Mouse (Mus musculus) left cerebral cortex, adult 2 months (tissue): ENCODE results near the gene Bcdin3d. TPM values are rescaled to one million over a fixed set of nuclear protein-coding genes. Genes with fewer than 3 reads are reported as not detected.

Source experiments
- DNase-seq, 2 experiments: peaks; one replicate each; pipeline ENCODE4 v3.0.0; 2021 to 2022; ENCODE audit warnings: low spot score in 2 of 2, mixed read lengths in 1 of 2; ENCODE audit errors: extremely low spot score in 1 of 2
- H3K27ac ChIP-seq: fragments of 200-600 bp; 2 replicates; pipeline ENCODE4 v1.8.1; 2022
- H3K4me3 ChIP-seq: fragments of 200-600 bp; 2 replicates; pipeline ENCODE4 v1.8.1; 2022
- CTCF ChIP-seq: fragments of 200-600 bp; IDR thresholded peaks from 2 replicates; pipeline ENCODE4 v1.8.1; 2022; ENCODE audit warnings: antibody characterized with exemption, mild to moderate bottlenecking, moderate library complexity
- intact Hi-C: fragments of 180-260 bp; cut with DNase I; formaldehyde crosslinking; loops from one replicate; pipeline ENCODE4 v1.15.1; 2025
- long read RNA-seq, 2 experiments: library from polyadenylated mRNA; stranded (forward); transcript quantifications; one replicate each; pipeline ENCODE4 v2.0.0; 2021; ENCODE audit warnings: borderline mapping rate in 2 of 2
- total RNA-seq, 2 experiments: library from RNA; stranded (reverse); gene quantifications; 2 replicates each; pipeline ENCODE4 v1.2.3; 2021

The Bcdin3d gene
- 1 to 10 TPM; 3.7 to 5.4 TPM for total RNA-seq
- long read RNA-seq, experiment 1, full-length matches to known transcripts, result 3 of 3 reads
- long read RNA-seq, experiment 1, partial matches to known transcripts, result 0 of 3 reads
- long read RNA-seq, experiment 1, other reads (novel, unspliced or antisense), result 0 of 3 reads
- long read RNA-seq, experiment 2, full-length matches to known transcripts, result 4 of 4 reads
- long read RNA-seq, experiment 2, partial matches to known transcripts, result 0 of 4 reads
- long read RNA-seq, experiment 2, other reads (novel, unspliced or antisense), result 0 of 4 reads

GRCm38 (mm10) chr15:99474576-99474926 lies at the start of gene Bcdin3d:
Gene Bcdin3d (minus strand): TSS chr15:99474730.
- peak; percentile 85 to 87 for DNase-seq
- Histone ChIP-seq H3K27ac (peak within 1 kb of the TSS; percentile 90), H3K4me3 (peak within 1 kb of the TSS; percentile 91)
- peak; percentile 20; the same call in 1 of the 2 replicates for TF ChIP-seq CTCF
- intact Hi-C loops, result loop anchor here (5.0 kb wide), 1 partner anchor 157 kb away; no protein-coding TSS in a partner anchor

- intact Hi-C loops, result no loop called here
- no peak overlapping the region for H3K27ac ChIP-seq
- no peak overlapping the region for H3K4me3 ChIP-seq
- no peak for TF ChIP-seq CTCF
- DNase-seq, result no peak
Observed at GRCm38 (mm10) chr15:99520306-99520705, 45.8 kb upstream of the Bcdin3d start.

GRCm38 (mm10) chr15:99519626-99520025 lies 45.1 kb upstream of the Bcdin3d start:
- Histone ChIP-seq H3K4me3 (no peak overlapping the region), H3K27ac (no peak overlapping the region)
- intact Hi-C loops, result no loop called here
- no peak for TF ChIP-seq CTCF
- DNase-seq, result no peak

GRCm38 (mm10) chr15:99517715-99518114 lies 43.2 kb upstream of the Bcdin3d start:
- TF ChIP-seq CTCF, result no peak
- DNase-seq, result no peak

GRCm38 (mm10) chr15:99516715-99517114 lies 42.2 kb upstream of the Bcdin3d start:
- DNase-seq, result no peak
- H3K4me3 ChIP-seq, result no peak overlapping the region
- H3K27ac ChIP-seq, result no peak overlapping the region
- intact Hi-C loops, result no loop called here
- TF ChIP-seq CTCF, result no peak

More at GRCm38 (mm10) chr15:99517715-99518114, 43.2 kb upstream of the Bcdin3d start:
- H3K27ac ChIP-seq, result no peak overlapping the region
- intact Hi-C loops, result no loop called here
- H3K4me3 ChIP-seq, result no peak overlapping the region

- no peak overlapping the region for H3K27ac ChIP-seq
- intact Hi-C loops, result no loop called here
- no peak overlapping the region for H3K4me3 ChIP-seq
- no peak for DNase-seq
- no peak for TF ChIP-seq CTCF
Observed at GRCm38 (mm10) chr15:99511797-99512525, 37.4 kb upstream of the Bcdin3d start.

- Histone ChIP-seq H3K4me3 (no peak overlapping the region), H3K27ac (no peak overlapping the region)
- DNase-seq, result no peak
- TF ChIP-seq CTCF, result no peak
- intact Hi-C loops, result no loop called here
Observed at GRCm38 (mm10) chr15:99510621-99511020, 36.1 kb upstream of the Bcdin3d start.

- H3K4me3 ChIP-seq, result no peak overlapping the region
- TF ChIP-seq CTCF, result no peak
- no peak for DNase-seq
- intact Hi-C loops, result no loop called here
- no peak overlapping the region for H3K27ac ChIP-seq
Observed at GRCm38 (mm10) chr15:99509840-99510239, 35.3 kb upstream of the Bcdin3d start.

GRCm38 (mm10) chr15:99505324-99506095 lies 31.0 kb upstream of the Bcdin3d start:
- no peak overlapping the region for H3K4me3 ChIP-seq
- DNase-seq, result no peak
- intact Hi-C loops, result no loop called here
- H3K27ac ChIP-seq, result peak overlapping the region; percentile 13; the same call in 1 of the 2 replicates
- no peak for TF ChIP-seq CTCF

GRCm38 (mm10) chr15:99503256-99503655 lies 28.7 kb upstream of the Bcdin3d start:
- H3K27ac ChIP-seq, result no peak overlapping the region
- H3K4me3 ChIP-seq, result no peak overlapping the region
- TF ChIP-seq CTCF, result no peak
- no peak for DNase-seq
- intact Hi-C loops, result no loop called here

- Histone ChIP-seq H3K27ac (peak overlapping the region; percentile 81), H3K4me3 (no peak overlapping the region)
- TF ChIP-seq CTCF, result no peak
- no peak for DNase-seq
- intact Hi-C loops, result no loop called here
Observed at GRCm38 (mm10) chr15:99502311-99502831, 27.8 kb upstream of the Bcdin3d start.
